ENCODE assay signal across 26 mouse cellular contexts in the genomic region with DNA sequence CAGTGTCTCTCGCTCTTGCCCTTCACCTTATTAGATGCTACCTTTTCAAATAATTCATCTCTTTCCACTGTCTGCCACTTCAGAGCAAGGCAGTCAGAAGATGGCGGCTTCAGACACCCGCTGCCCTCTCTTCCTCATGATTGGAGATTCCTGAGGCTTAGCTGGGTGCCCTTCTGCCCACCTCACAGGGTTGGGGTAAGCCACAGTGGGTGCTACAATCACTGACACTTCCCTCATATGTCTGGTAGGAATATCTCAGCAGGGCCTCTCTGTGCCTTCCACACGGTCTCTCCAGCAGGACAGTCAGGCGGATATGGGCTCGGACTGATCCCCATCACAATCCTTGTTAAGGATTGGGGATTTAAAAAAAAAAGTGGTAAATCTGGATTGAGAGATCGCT. TPM values are rescaled to one million over a fixed set of nuclear protein-coding genes. Genes with fewer than 3 reads are reported as not detected.
"Had no signal": no experiment of that assay in that cellular context is flagged by ENCODE, and none has a peak within 500 bp of the region (broad histone marks: within the 10 kb centered on the region; RNA-seq: fewer than 3 reads in every experiment).

No protein-coding gene starts in this region.

- H3K9ac ChIP-seq: liver, embryonic 13.5 days; liver, embryonic 15.5 days; lung, embryonic 14.5 days; midbrain, embryonic 13.5 days; midbrain, embryonic 15.5 days; neural tube, embryonic 12.5 days had no signal

- H3K4me1 ChIP-seq: liver, embryonic 13.5 days; liver, embryonic 15.5 days; neural tube, embryonic 12.5 days had no signal

- H3K4me2 ChIP-seq: liver, embryonic 13.5 days; liver, embryonic 15.5 days; lung, embryonic 14.5 days; midbrain, embryonic 11.5 days; midbrain, embryonic 13.5 days; midbrain, embryonic 15.5 days; neural tube, embryonic 12.5 days had no signal

- H3K27me3 ChIP-seq: liver, embryonic 13.5 days; liver, embryonic 15.5 days; midbrain, embryonic 13.5 days; midbrain, embryonic 15.5 days; neural tube, embryonic 12.5 days had no signal

- H3K27ac ChIP-seq: liver, embryonic 13.5 days; liver, embryonic 15.5 days; midbrain, embryonic 13.5 days; midbrain, embryonic 15.5 days; neural tube, embryonic 12.5 days had no signal

- DNase-seq: liver, embryonic 13.5 days; lung, adult 18-20 months; lung, embryonic 14.5 days; lung, postnatal 10 days; lung, postnatal 4 days; retina, postnatal 1 day; right cerebral cortex, postnatal 25 days; right cerebral cortex, postnatal 4 days; spleen, adult 18-20 months; thymus, adult 2 months; thymus, postnatal 25 days; thymus, postnatal 4 days had no signal

- H3K4me3 ChIP-seq: liver, embryonic 13.5 days; liver, embryonic 15.5 days; midbrain, embryonic 13.5 days; midbrain, embryonic 15.5 days; myocyte; neural tube, embryonic 12.5 days had no signal

- ATAC-seq: midbrain, embryonic 13.5 days; midbrain, embryonic 15.5 days had no signal

- H3K36me3 ChIP-seq: liver, embryonic 13.5 days; liver, embryonic 15.5 days; midbrain, embryonic 13.5 days; midbrain, embryonic 15.5 days; neural tube, embryonic 12.5 days had no signal

- H3K9me3 ChIP-seq: liver, embryonic 13.5 days; liver, embryonic 15.5 days; midbrain, embryonic 13.5 days; midbrain, embryonic 15.5 days; neural tube, embryonic 12.5 days had no signal

RNA-seq across cellular contexts. Expression of gene Rpl36-ps4, which starts 53.2 kb away (rescaled TPM):
- total RNA-seq: megakaryocyte, adult 5-6 weeks; megakaryocyte-erythroid progenitor cell, adult 5-6 weeks had no signal
- polyA plus RNA-seq: liver, embryonic 13.5 days; liver, embryonic 15.5 days; lung, embryonic 14.5 days; lung, embryonic 16.5 days; midbrain, embryonic 11.5 days; midbrain, embryonic 13.5 days; midbrain, embryonic 15.5 days; myocyte; neural tube, embryonic 12.5 days; neural tube, embryonic 14.5 days; small intestine, adult 2 months; stomach, embryonic 14.5 days; stomach, embryonic 16.5 days; testis, adult 2 months; thymus, adult 2 months had no signal
